Mouse (Mus musculus): Measurements from ENCODE around the gene Impdh1. TPM values are rescaled to one million over a fixed set of nuclear protein-coding genes. Genes with fewer than 3 reads are reported as not detected.

Gene Impdh1
- polyA plus RNA-seq, 1 experiment from 2014 or later: 41.7 TPM

DNA sequence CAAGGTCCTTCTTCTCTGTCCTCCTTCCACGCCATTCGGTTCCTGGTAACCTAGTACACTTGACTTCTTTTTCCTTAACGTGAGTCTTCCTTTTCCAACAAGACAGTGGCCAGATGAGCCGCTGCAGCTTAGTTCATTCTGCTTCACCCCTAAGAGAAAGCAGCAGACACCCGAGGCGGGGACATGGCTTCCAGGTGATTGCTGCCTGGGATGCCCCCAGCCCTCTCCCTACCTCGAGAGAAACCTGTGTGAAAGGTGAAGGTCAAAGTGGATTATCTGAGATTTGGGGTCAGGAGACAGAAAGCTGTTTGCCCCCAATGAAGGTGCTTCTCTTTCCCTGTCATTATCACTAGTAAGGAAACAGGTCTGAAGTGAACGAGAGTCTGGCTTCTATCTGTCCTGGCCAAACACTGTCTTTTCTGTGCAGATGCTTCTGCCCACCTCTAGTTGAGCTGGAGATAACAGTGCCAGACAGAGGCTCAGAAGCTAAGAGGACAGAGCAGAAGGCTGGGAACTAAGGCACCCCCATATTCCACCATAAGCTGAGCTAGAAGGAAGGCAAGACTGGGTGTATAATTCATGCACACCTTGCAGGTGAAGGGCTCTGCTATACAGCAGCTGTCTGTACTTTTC, 16.8 kb downstream of the Impdh1 start:
- Histone ChIP-seq H3K9me3 (ENCODE audit: control insufficient read depth, low read length) (no peaks in the 10 kb centered on the region), H3K36me3 (ENCODE audit: control insufficient read depth, insufficient read depth, low read length) (peaks cover 9% of the 10 kb centered on the region; the same call in 1 of the 2 replicates), H3K9ac (ENCODE audit: low read depth, low read length) (no peak overlapping the region), H3K27me3 (ENCODE audit: control insufficient read depth, insufficient read depth, low read length) (no peaks in the 10 kb centered on the region), H3K4me1 (ENCODE audit: control insufficient read depth, insufficient read depth, low read length) (0 out of 2 replicates have a peak, but pooled peaks cover 4% of the 10 kb centered on the region), H3K27ac (ENCODE audit: low read depth, low read length) (no peak overlapping the region), H3K4me3 (ENCODE audit: low read length) (peak overlapping the region; percentile 28; the same call in 1 of the 2 replicates), H3K4me2 (replicated peaks; ENCODE audit: low read depth, low read length) (peak overlapping the region; percentile 38)
- ATAC-seq (ENCODE audit: low FRiP score, low TSS enrichment): no peak
- WGBS: 32% methylated on average over 8 of the region's 8 CpGs

DNA sequence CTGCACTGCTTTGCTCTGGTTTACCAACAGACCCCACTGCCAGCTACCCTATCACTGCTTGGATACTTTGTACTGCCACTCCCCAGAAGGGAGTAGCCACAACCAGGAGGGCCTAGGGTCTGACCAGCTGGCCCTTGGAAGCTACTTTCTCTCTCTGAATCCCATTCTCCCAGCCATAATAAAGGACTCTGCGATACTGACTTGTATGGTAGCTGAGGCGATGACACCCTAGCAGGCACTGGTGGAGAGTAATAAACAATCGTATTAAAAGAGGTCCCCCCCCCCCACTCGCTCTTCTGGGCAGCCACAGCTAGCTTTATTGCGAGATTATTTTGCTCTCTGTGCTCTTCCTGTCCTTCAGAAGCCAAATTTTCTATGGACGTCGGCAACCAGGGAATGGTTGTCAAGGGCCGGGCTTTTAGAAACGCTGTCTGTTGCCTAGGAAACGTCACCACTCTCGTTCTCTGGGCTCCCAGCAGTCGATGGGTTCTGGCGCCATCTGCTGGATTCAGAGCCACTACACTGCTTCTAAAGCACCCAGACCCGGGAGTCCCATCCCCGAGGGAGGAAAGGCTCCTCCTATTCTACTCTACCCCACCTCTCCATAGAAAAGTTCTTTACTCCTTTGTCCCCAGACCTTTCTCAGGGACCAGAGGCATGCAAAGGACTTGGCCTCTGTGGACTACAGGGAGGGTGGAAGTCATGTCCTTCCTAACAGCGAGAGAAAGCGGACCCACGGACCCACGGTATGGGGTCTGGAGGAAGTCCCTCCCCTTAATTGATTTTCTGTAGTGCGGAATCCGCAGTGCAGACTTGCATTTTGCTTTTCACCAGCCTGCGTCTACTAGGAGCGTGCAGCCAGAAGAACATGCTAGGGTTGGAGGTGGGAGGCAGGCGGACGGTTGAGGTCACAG, 17.6 kb downstream of the Impdh1 start:
- peak; percentile 84 for ATAC-seq (ENCODE audit: low FRiP score, low TSS enrichment)
- H3K4me1 ChIP-seq (ENCODE audit: control insufficient read depth, insufficient read depth, low read length): 0 out of 2 replicates have a peak, but pooled peaks cover 4% of the 10 kb centered on the region
- H3K4me2 ChIP-seq (replicated peaks; ENCODE audit: low read depth, low read length): peak overlapping the region; percentile 38
- no peak overlapping the region for H3K27ac ChIP-seq (ENCODE audit: low read depth, low read length)
- no peak overlapping the region for H3K9ac ChIP-seq (ENCODE audit: low read depth, low read length)
- H3K27me3 ChIP-seq (ENCODE audit: control insufficient read depth, insufficient read depth, low read length): no peaks in the 10 kb centered on the region
- 12% methylated on average over 25 of the region's 25 CpGs for WGBS
- peaks cover 2% of the 10 kb centered on the region; the same call in 1 of the 2 replicates for H3K36me3 ChIP-seq (ENCODE audit: control insufficient read depth, insufficient read depth, low read length)
- peak overlapping the region; percentile 28 for H3K4me3 ChIP-seq (ENCODE audit: low read length)
- no peaks in the 10 kb centered on the region for H3K9me3 ChIP-seq (ENCODE audit: control insufficient read depth, low read length)

DNA sequence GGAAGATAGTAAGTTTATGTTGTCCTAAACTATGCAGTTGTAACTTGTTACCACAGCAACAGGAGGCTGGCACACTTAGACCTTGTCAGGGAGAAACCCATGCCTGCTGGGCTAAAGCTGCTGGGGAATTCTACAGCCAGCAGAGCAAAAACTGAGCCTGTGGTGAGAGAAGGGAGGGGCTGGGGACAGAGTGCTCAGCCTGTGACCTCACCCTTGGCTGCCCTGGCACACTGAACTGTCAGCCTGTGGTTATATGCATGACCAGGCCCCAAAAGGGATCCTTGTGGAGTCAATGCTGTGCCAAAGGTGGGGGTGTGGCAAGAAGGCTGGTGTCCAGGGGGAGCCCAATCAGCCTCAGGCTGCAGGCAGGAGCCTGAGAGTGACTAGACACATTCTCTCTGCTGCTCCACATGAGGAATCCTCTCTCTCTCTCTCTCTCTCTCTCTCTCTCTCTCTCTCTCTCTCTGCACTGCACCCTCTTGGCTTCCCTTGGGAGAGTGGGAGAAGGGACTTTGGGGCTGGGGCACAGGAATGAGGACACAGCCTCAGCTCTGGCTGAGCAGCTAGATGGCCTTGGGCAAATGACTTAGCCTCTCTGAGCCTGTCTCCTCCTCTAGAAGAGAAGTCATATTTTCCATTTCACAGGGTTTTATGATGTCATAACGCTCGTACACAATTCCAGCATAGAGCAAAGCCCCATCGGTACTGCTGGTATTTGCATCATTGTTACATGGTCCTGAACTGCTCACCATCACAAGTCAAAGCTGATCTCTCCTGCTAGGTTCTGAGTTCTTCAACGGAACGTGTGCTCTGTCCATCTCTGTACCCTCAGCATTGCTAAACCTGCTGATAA, 20.1 kb downstream of the Impdh1 start:
- H3K9ac ChIP-seq (ENCODE audit: low read depth, low read length): no peak overlapping the region
- 0 out of 2 replicates have a peak, but pooled peaks cover 4% of the 10 kb centered on the region for H3K4me1 ChIP-seq (ENCODE audit: control insufficient read depth, insufficient read depth, low read length)
- no peaks in the 10 kb centered on the region for H3K9me3 ChIP-seq (ENCODE audit: control insufficient read depth, low read length)
- H3K27ac ChIP-seq (ENCODE audit: low read depth, low read length): no peak overlapping the region
- H3K27me3 ChIP-seq (ENCODE audit: control insufficient read depth, insufficient read depth, low read length): peaks cover under 1% of the 10 kb centered on the region; the same call in 1 of the 2 replicates
- no peak overlapping the region for H3K4me3 ChIP-seq (ENCODE audit: low read length)
- H3K36me3 ChIP-seq (ENCODE audit: control insufficient read depth, insufficient read depth, low read length): no peaks in the 10 kb centered on the region; the same call in 1 of the 2 replicates
- no peak overlapping the region for H3K4me2 ChIP-seq (replicated peaks; ENCODE audit: low read depth, low read length)
- no peak for ATAC-seq (ENCODE audit: low FRiP score, low TSS enrichment)
- 81% methylated on average over 5 of the region's 5 CpGs for WGBS

DNA sequence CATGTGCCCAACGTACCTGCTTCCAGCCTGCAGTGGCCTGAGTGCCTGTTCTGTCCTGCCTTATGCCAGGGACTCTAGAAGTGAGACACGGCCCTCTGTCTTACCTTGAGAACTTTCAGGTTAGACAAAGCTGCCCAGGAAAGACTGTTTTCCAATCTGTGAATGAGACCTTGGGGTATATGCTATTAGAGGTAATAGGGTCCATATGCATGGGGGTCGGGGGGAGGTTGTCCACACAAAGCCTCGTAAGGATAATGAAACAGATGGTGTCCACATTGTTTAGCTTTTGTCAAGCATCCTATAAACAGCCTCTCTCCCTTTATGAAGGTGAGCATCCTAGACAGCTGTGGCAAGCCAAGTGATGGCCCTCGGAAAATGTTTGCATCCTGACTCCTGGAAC, 21.0 kb downstream of the Impdh1 start:
- Histone ChIP-seq H3K9ac (ENCODE audit: low read depth, low read length) (no peak overlapping the region), H3K4me3 (ENCODE audit: low read length) (no peak overlapping the region), H3K4me1 (ENCODE audit: control insufficient read depth, insufficient read depth, low read length) (0 out of 2 replicates have a peak, but pooled peaks cover 4% of the 10 kb centered on the region), H3K27me3 (ENCODE audit: control insufficient read depth, insufficient read depth, low read length) (peaks cover 3% of the 10 kb centered on the region; the same call in 1 of the 2 replicates), H3K4me2 (replicated peaks; ENCODE audit: low read depth, low read length) (no peak overlapping the region), H3K36me3 (ENCODE audit: control insufficient read depth, insufficient read depth, low read length) (no peaks in the 10 kb centered on the region), H3K27ac (ENCODE audit: low read depth, low read length) (no peak overlapping the region), H3K9me3 (ENCODE audit: control insufficient read depth, low read length) (no peaks in the 10 kb centered on the region)
- WGBS: 86% methylated on average over 5 of the region's 5 CpGs
- ATAC-seq (ENCODE audit: low FRiP score, low TSS enrichment): no peak

- Histone ChIP-seq H3K4me1 (ENCODE audit: control insufficient read depth, insufficient read depth, low read length) (0 out of 2 replicates have a peak, but pooled peaks cover 4% of the 10 kb centered on the region), H3K9me3 (ENCODE audit: control insufficient read depth, low read length) (no peaks in the 10 kb centered on the region), H3K4me2 (replicated peaks; ENCODE audit: low read depth, low read length) (no peak overlapping the region), H3K4me3 (ENCODE audit: low read length) (no peak overlapping the region), H3K36me3 (ENCODE audit: control insufficient read depth, insufficient read depth, low read length) (no peaks in the 10 kb centered on the region), H3K27ac (ENCODE audit: low read depth, low read length) (no peak overlapping the region), H3K27me3 (ENCODE audit: control insufficient read depth, insufficient read depth, low read length) (peaks cover 3% of the 10 kb centered on the region; the same call in 1 of the 2 replicates), H3K9ac (ENCODE audit: low read depth, low read length) (no peak overlapping the region)
- ATAC-seq (ENCODE audit: low FRiP score, low TSS enrichment): no peak
- 74% methylated on average over 15 of the region's 15 CpGs for WGBS
Observed at GRCm38 (mm10) chr6:29193961-29194750, 22.0 kb downstream of the Impdh1 start.

DNA sequence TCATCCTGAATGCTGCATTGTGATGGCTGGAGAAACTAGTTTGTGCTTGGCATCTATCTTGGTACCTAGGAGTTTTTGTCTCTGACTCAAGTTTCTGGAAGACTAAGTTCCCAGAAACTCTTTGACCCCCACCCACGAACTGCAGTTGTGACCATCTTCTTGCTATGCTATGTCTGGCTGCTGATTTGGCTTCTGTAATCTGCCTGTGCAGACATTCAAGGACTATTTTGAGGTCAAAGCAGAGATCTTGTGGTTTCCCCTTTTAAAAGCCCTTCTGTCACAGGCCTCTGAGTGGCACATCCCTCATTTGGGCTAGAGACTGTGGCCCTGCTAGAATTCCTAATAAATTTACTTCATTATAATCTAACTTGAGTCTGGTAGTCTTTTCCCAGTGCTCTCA, 28.2 kb downstream of the Impdh1 start:
- H3K36me3 ChIP-seq (ENCODE audit: control insufficient read depth, insufficient read depth, low read length): no peaks in the 10 kb centered on the region
- no peak overlapping the region for H3K9ac ChIP-seq (ENCODE audit: low read depth, low read length)
- no peak overlapping the region for H3K4me2 ChIP-seq (replicated peaks; ENCODE audit: low read depth, low read length)
- no peaks in the 10 kb centered on the region for H3K9me3 ChIP-seq (ENCODE audit: control insufficient read depth, low read length)
- no peak overlapping the region for H3K27ac ChIP-seq (ENCODE audit: low read depth, low read length)
- no peak overlapping the region for H3K4me3 ChIP-seq (ENCODE audit: low read length)
- peaks cover 3% of the 10 kb centered on the region; the same call in 1 of the 2 replicates for H3K27me3 ChIP-seq (ENCODE audit: control insufficient read depth, insufficient read depth, low read length)
- H3K4me1 ChIP-seq (ENCODE audit: control insufficient read depth, insufficient read depth, low read length): no peaks in the 10 kb centered on the region
- ATAC-seq (ENCODE audit: low FRiP score, low TSS enrichment): no peak
- WGBS: 77% methylated on average over 1 of the region's 1 CpGs

- H3K27ac ChIP-seq (ENCODE audit: low read depth, low read length): no peak overlapping the region
- 0 out of 2 replicates have a peak, but pooled peaks cover 4% of the 10 kb centered on the region for H3K4me1 ChIP-seq (ENCODE audit: control insufficient read depth, insufficient read depth, low read length)
- H3K27me3 ChIP-seq (ENCODE audit: control insufficient read depth, insufficient read depth, low read length): peaks cover 17% of the 10 kb centered on the region; the same call in 1 of the 2 replicates
- peak overlapping the region; percentile 71; the same call in 1 of the 2 replicates for H3K9ac ChIP-seq (ENCODE audit: low read depth, low read length)
- no peak for ATAC-seq (ENCODE audit: low FRiP score, low TSS enrichment)
- peak overlapping the region; percentile 97 for H3K4me2 ChIP-seq (replicated peaks; ENCODE audit: low read depth, low read length)
- WGBS: 49% methylated on average over 8 of the region's 8 CpGs
- no peaks in the 10 kb centered on the region for H3K9me3 ChIP-seq (ENCODE audit: control insufficient read depth, low read length)
- peak overlapping the region; percentile 61 for H3K4me3 ChIP-seq (ENCODE audit: low read length)
- H3K36me3 ChIP-seq (ENCODE audit: control insufficient read depth, insufficient read depth, low read length): no peaks in the 10 kb centered on the region
Observed at GRCm38 (mm10) chr6:29179843-29180242, 36.3 kb downstream of the Impdh1 start.
